Mouse (Mus musculus) spleen, adult 2 months (tissue): ENCODE results near the gene Samd10. TPM values are rescaled to one million over a fixed set of nuclear protein-coding genes. Genes with fewer than 3 reads are reported as not detected.

Experiments
- DNase-seq, 2 experiments: peaks; one replicate each; pipeline versions ENCODE4 v3.0.0 to v3.0.0-alpha.2; 2012 to 2021; ENCODE audit warnings: low spot score in 2 of 2, low read depth in 1 of 2
- H3K27ac ChIP-seq: fragments of 200-500 bp; 2 replicates; pipeline ENCODE4 v1.5.1; 2012; ENCODE audit warnings: low read length, inconsistent platforms; ENCODE audit not compliant: insufficient read depth
- H3K27me3 ChIP-seq: fragments of 200-500 bp; 2 replicates; pipeline ENCODE4 v1.6.1; 2012; ENCODE audit warnings: mild to moderate bottlenecking, moderate library complexity, low read length, inconsistent platforms; ENCODE audit not compliant: control insufficient read depth, insufficient read depth
- H3K36me3 ChIP-seq: fragments of 200-500 bp; 2 replicates; pipeline ENCODE4 v1.6.1; 2012; ENCODE audit warnings: mild to moderate bottlenecking, low read length, inconsistent platforms; ENCODE audit not compliant: control insufficient read depth, insufficient read depth
- H3K4me1 ChIP-seq: fragments of 200-500 bp; 2 replicates; pipeline ENCODE4 v1.6.1; 2011; ENCODE audit warnings: inconsistent platforms; ENCODE audit not compliant: control insufficient read depth, insufficient read depth, insufficient read length
- H3K4me3 ChIP-seq: fragments of 200-500 bp; 2 replicates; pipeline ENCODE4 v1.5.1; 2011; ENCODE audit warnings: mild to moderate bottlenecking, inconsistent platforms; ENCODE audit not compliant: insufficient read depth, insufficient read length; ENCODE audit errors: extremely low read depth
- CTCF ChIP-seq: fragments of 200-500 bp; IDR thresholded peaks from 2 replicates; pipeline ENCODE4 v1.5.1; 2011; ENCODE audit warnings: mild to moderate bottlenecking, inconsistent platforms; ENCODE audit not compliant: insufficient read depth, insufficient read length, insufficient replicate concordance; ENCODE audit errors: extremely low read depth
- POLR2A ChIP-seq: fragments of 200-500 bp; IDR thresholded peaks from 2 replicates; pipeline ENCODE4 v1.6.1; 2011; ENCODE audit warnings: low read depth, low read length, inconsistent platforms
- WGBS: fragments of 180-500 bp; shearing (Covaris S2); methylation state at CpG from one replicate; pipeline ENCODE4 v1.1.7; 2018; 5-methylcytosine and 5-hydroxymethylcytosine counted together
- polyA plus RNA-seq: library from polyadenylated mRNA; depleted of rRNA; stranded (reverse); fragments of >200 nt; gene quantifications from 2 replicates; pipeline ENCODE4 v1.2.3, GENCODE M21; 2012; rRNA removed

The Samd10 gene
- 15.0 and 22.8 TPM in 2 replicates for polyA plus RNA-seq

- Histone ChIP-seq H3K4me3 (peak within 1 kb of the TSS; percentile 80), H3K27ac (peak within 1 kb of the TSS; percentile 92), H3K27me3 (no peaks in the 10 kb centered on the region), H3K4me1 (peaks cover 4% of the 10 kb centered on the region), H3K36me3 (no peaks in the 10 kb centered on the region)
- TF ChIP-seq POLR2A (no peak), CTCF (no peak)
- under 1% methylated on average over 71 of the region's 71 CpGs for WGBS
- peak in 1 of 2 experiments; percentile 65 for DNase-seq
These were observed at the start of gene Samd10 for GRCm38 (mm10) chr2:181598454-181599351. Gene Samd10, minus strand, starts transcription at chr2:181599212.

GRCm38 (mm10) chr2:181646626-181647472 lies 47.8 kb upstream of the Samd10 start:
- no peak overlapping the region for H3K27ac ChIP-seq

GRCm38 (mm10) chr2:181645666-181646065 lies 46.7 kb upstream of the Samd10 start:
- no peak overlapping the region for H3K27ac ChIP-seq
- no peaks in the 10 kb centered on the region for H3K4me1 ChIP-seq
- DNase-seq, result no peak
- H3K4me3 ChIP-seq, result no peak overlapping the region
- no peak for TF ChIP-seq CTCF
- TF ChIP-seq POLR2A, result no peak
- peaks cover 39% of the 10 kb centered on the region for H3K36me3 ChIP-seq
- 94% methylated on average over 3 of the region's 3 CpGs for WGBS
- no peaks in the 10 kb centered on the region for H3K27me3 ChIP-seq

More at GRCm38 (mm10) chr2:181646626-181647472, 47.8 kb upstream of the Samd10 start:
- H3K4me1 ChIP-seq, result no peaks in the 10 kb centered on the region
- no peak for TF ChIP-seq CTCF
- TF ChIP-seq POLR2A, result no peak
- no peaks in the 10 kb centered on the region for H3K27me3 ChIP-seq
- WGBS, result 92% methylated on average over 6 of the region's 6 CpGs
- DNase-seq, result no peak
- H3K36me3 ChIP-seq, result peaks cover 39% of the 10 kb centered on the region
- no peak overlapping the region for H3K4me3 ChIP-seq

GRCm38 (mm10) chr2:181644361-181644760 lies 45.3 kb upstream of the Samd10 start:
- H3K36me3 ChIP-seq, result peaks cover 37% of the 10 kb centered on the region
- DNase-seq, result peak; percentile 27 to 29
- H3K27ac ChIP-seq, result no peak overlapping the region
- WGBS, result 85% methylated on average over 2 of the region's 2 CpGs
- TF ChIP-seq CTCF (peak; percentile 38; the same call in 1 of the 2 replicates), POLR2A (no peak)
- H3K4me3 ChIP-seq, result no peak overlapping the region
- H3K4me1 ChIP-seq, result no peaks in the 10 kb centered on the region
- no peaks in the 10 kb centered on the region for H3K27me3 ChIP-seq

- H3K36me3 ChIP-seq, result peaks cover 53% of the 10 kb centered on the region
- no peaks in the 10 kb centered on the region for H3K4me1 ChIP-seq
- no peak overlapping the region for H3K4me3 ChIP-seq
- no peak for DNase-seq
- TF ChIP-seq POLR2A (no peak), CTCF (no peak)
- no peak overlapping the region for H3K27ac ChIP-seq
- 92% methylated on average over 3 of the region's 3 CpGs for WGBS
- no peaks in the 10 kb centered on the region for H3K27me3 ChIP-seq
These were observed 36.9 kb upstream of the Samd10 start for GRCm38 (mm10) chr2:181635865-181636264.

- 95% methylated on average over 6 of the region's 6 CpGs for WGBS
- TF ChIP-seq CTCF (no peak), POLR2A (no peak)
- DNase-seq, result no peak
- H3K4me1 ChIP-seq, result no peaks in the 10 kb centered on the region
- no peak overlapping the region for H3K4me3 ChIP-seq
- no peak overlapping the region for H3K27ac ChIP-seq
- H3K27me3 ChIP-seq, result no peaks in the 10 kb centered on the region
- H3K36me3 ChIP-seq, result peaks cover 46% of the 10 kb centered on the region
These were observed 33.6 kb upstream of the Samd10 start for GRCm38 (mm10) chr2:181632624-181633023.
